Mouse (Mus musculus) megakaryocyte, embryonic 14.5 days (primary cell): ENCODE data around the gene Itga9. TPM values are rescaled to one million over a fixed set of nuclear protein-coding genes. Genes with fewer than 3 reads are reported as not detected.

Experiments
- H3K27me3 ChIP-seq: replicated peaks from 2 replicates; pipeline ENCODE3; 2012; ENCODE audit warnings: inconsistent platforms
- H3K36me3 ChIP-seq: replicated peaks from 2 replicates; pipeline ENCODE3; 2012; ENCODE audit warnings: low read length, inconsistent platforms, mixed read lengths
- H3K4me1 ChIP-seq: 2 replicates; pipeline ENCODE4 v1.6.1; 2012; ENCODE audit warnings: inconsistent platforms
- H3K4me3 ChIP-seq: replicated peaks from 2 replicates; pipeline ENCODE3; 2012; ENCODE audit warnings: moderate library complexity, mild to moderate bottlenecking, inconsistent platforms
- H3K9me3 ChIP-seq: 2 replicates; pipeline ENCODE4 v1.6.1; 2012; ENCODE audit warnings: inconsistent platforms
- FLI1 ChIP-seq: IDR thresholded peaks from 2 replicates; pipeline ENCODE4 v1.6.1; 2012; ENCODE audit warnings: low read length, inconsistent platforms, mixed read lengths
- GATA1 ChIP-seq: IDR thresholded peaks from 3 replicates; pipeline ENCODE4 v1.6.1; 2012; ENCODE audit warnings: mixed read lengths, low read length, inconsistent platforms, borderline replicate concordance
- polyA plus RNA-seq: library from polyadenylated mRNA; stranded (reverse); fragments of >175 nt; gene quantifications from 2 replicates; pipeline ENCODE4 v1.2.3, GENCODE M21; 2012; ENCODE audit warnings: low replicate concordance; ENCODE audit not compliant: insufficient read depth

Itga9 gene
- polyA plus RNA-seq, 1 experiment, result 0.30 TPM

- H3K4me3 ChIP-seq, result no peak overlapping the region
- H3K36me3 ChIP-seq, result peaks cover 58% of the 10 kb centered on the region
- TF ChIP-seq FLI1, result no peak
- TF ChIP-seq GATA1, result no peak
- H3K4me1 ChIP-seq, result peaks cover 67% of the 10 kb centered on the region
- H3K9me3 ChIP-seq, result no peaks in the 10 kb centered on the region
- H3K27me3 ChIP-seq, result no peaks in the 10 kb centered on the region
These were observed 342.6 kb downstream of the Itga9 start for GRCm38 (mm10) chr9:118949124-118949523.

GRCm38 (mm10) chr9:118949654-118950053, 343.2 kb downstream of the Itga9 start:
- Histone ChIP-seq H3K4me3 (no peak overlapping the region), H3K4me1 (peaks cover 62% of the 10 kb centered on the region), H3K9me3 (0 out of 2 replicates have a peak, but pooled peaks cover under 1% of the 10 kb centered on the region), H3K27me3 (no peaks in the 10 kb centered on the region), H3K36me3 (peaks cover 64% of the 10 kb centered on the region)
- TF ChIP-seq FLI1 (no peak), GATA1 (no peak)

GRCm38 (mm10) chr9:118950061-118950460, 343.6 kb downstream of the Itga9 start:
- peaks cover 68% of the 10 kb centered on the region for H3K36me3 ChIP-seq
- H3K27me3 ChIP-seq, result no peaks in the 10 kb centered on the region
- H3K4me3 ChIP-seq, result no peak overlapping the region
- no peak for TF ChIP-seq GATA1
- TF ChIP-seq FLI1, result no peak
- H3K9me3 ChIP-seq, result peaks cover 3% of the 10 kb centered on the region
- peaks cover 62% of the 10 kb centered on the region for H3K4me1 ChIP-seq

Other genes with a start within 250 kb of the Itga9 start
- gene Eomes, start 128.5 kb upstream of the Itga9 start, polyA plus RNA-seq, result not detected in 2 replicates
- gene Golga4, start 100.4 kb upstream of the Itga9 start, polyA plus RNA-seq, result 1.2 and 11.7 TPM in 2 replicates